Mouse (Mus musculus) lung, adult 2 months (tissue): ENCODE measurements around the gene P4hb.

Source experiments
- CTCF ChIP-seq: fragments of 200-500 bp; IDR thresholded peaks from 2 replicates; pipeline ENCODE4 v1.5.1; 2011; ENCODE audit warnings: mild to moderate bottlenecking, low read length, control low read depth; ENCODE audit not compliant: insufficient read depth
- POLR2A ChIP-seq: fragments of 200-500 bp; IDR thresholded peaks from 2 replicates; pipeline ENCODE4 v1.6.1; 2011; ENCODE audit warnings: low read depth, mild to moderate bottlenecking, control low read depth, low read length, borderline replicate concordance; ENCODE audit errors: extremely low read depth

- TF ChIP-seq POLR2A = no peak
- TF ChIP-seq CTCF = no peak
These were observed 47.1 kb downstream of the P4hb start for GRCm38 (mm10) chr11:120525959-120526358.
